Mouse (Mus musculus): Measurements from ENCODE around the gene Rubcnl. TPM values are rescaled to one million over a fixed set of nuclear protein-coding genes. Genes with fewer than 3 reads are reported as not detected.
A peak's percentile ranks its signal among the peaks of the same experiment; 100 is the strongest.

Rubcnl gene
- 0.44 TPM in 1 of 2 replicates, not detected in the other for polyA plus RNA-seq (2012; ENCODE audit: insufficient read depth, insufficient read length, missing spikeins)

- H3K4me3 ChIP-seq (ENCODE audit: insufficient read depth, low read depth, low read length), result peak within 1 kb of the TSS; percentile 62
- H3K4me1 ChIP-seq (ENCODE audit: control insufficient read depth, insufficient read depth, insufficient read length, low read length), result no peaks in the 10 kb centered on the region
- H3K27ac ChIP-seq (replicated peaks; ENCODE audit: low read depth, low read length), result no peak within 1 kb of the TSS
Observed at GRCm38 (mm10) chr14:75015856-75016714, at the start of gene Rubcnl. Gene Rubcnl (plus strand): TSS chr14:75016027.

- Histone ChIP-seq H3K27ac (replicated peaks; ENCODE audit: low read depth, low read length) (0 out of 2 replicates have a peak overlapping the region, but pooled peaks have one; percentile 1), H3K4me3 (ENCODE audit: insufficient read depth, low read depth, low read length) (no peak overlapping the region), H3K4me1 (ENCODE audit: control insufficient read depth, insufficient read depth, insufficient read length, low read length) (peaks cover 23% of the 10 kb centered on the region)
Observed at GRCm38 (mm10) chr14:74972216-74972615, 43.6 kb upstream of the Rubcnl start.

DNA sequence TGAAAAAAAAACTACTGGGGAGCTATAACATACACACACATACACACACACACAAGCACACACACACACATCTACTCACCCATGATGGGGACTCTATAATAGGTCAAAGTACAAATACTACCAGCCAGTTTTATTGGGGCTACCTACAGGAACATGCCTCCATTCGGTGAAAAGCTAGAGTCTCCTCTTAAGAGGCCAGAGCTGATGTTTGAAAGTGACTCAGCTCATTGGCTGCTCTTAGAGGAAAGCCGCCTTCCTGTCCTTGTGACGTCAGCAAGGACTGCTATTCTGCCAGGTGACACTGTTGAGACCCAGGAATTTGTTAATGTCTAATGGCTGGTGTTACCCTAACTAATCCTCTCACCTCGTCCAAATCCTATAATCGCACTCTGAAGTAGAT, 43.1 kb upstream of the Rubcnl start:
- Histone ChIP-seq H3K4me3 (ENCODE audit: insufficient read depth, low read depth, low read length) (no peak overlapping the region), H3K4me1 (ENCODE audit: control insufficient read depth, insufficient read depth, insufficient read length, low read length) (peaks cover 23% of the 10 kb centered on the region), H3K27ac (replicated peaks; ENCODE audit: low read depth, low read length) (no peak overlapping the region)

DNA sequence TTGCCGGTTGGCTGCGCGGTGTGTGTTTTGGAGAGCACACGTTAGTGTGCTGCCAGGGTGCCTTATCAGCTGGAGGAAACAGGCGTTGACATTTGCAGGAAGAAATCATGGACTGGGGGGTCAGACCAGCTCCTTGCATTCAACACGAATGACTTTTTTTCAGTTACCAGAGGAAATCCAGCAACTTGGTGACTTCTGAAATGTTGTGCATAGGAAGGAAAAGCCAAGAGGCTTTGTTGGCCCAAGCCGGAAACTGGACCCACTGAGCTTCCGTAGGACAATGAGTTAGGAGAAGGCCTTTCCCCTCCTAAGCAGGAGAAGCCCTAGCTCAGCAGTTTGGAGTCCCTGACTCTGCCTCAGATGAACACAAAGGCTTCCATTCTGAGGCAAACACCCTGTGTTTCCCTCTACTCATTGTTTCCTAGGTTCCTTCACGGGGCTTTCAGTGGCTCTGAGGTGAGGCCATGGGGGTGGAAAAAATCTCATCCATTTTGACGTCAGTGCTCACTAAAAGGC, 41.6 kb upstream of the Rubcnl start:
- H3K4me3 ChIP-seq (ENCODE audit: insufficient read depth, low read depth, low read length), result no peak overlapping the region
- peak overlapping the region; percentile 83 for H3K27ac ChIP-seq (replicated peaks; ENCODE audit: low read depth, low read length)
- H3K4me1 ChIP-seq (ENCODE audit: control insufficient read depth, insufficient read depth, insufficient read length, low read length), result peaks cover 23% of the 10 kb centered on the region

DNA sequence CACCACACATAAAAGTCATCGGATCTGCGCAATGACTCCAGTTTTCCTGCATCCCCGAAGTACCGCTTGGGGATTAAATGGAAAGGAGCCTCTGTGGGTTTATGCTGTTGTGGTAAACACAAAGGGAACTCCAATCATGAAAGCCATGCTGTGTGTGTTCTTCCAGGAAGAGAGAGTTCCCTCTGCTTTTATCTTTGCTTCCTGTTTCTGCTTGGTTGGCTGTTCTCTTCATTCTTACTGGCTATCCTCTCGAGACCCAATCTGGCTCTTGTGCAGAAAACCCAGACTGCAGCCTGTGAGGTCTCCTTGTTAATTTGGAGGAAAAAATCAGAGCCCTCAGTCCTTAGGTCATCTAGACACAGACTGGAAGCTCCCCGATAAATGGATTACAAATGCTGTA, 38.9 kb upstream of the Rubcnl start:
- no peak overlapping the region for H3K27ac ChIP-seq (replicated peaks; ENCODE audit: low read depth, low read length)
- H3K4me1 ChIP-seq (ENCODE audit: control insufficient read depth, insufficient read depth, insufficient read length, low read length), result peaks cover 23% of the 10 kb centered on the region
- no peak overlapping the region for H3K4me3 ChIP-seq (ENCODE audit: insufficient read depth, low read depth, low read length)

- H3K27ac ChIP-seq (replicated peaks; ENCODE audit: low read depth, low read length), result no peak overlapping the region
- H3K4me1 ChIP-seq (ENCODE audit: control insufficient read depth, insufficient read depth, insufficient read length, low read length), result peaks cover 7% of the 10 kb centered on the region
- H3K4me3 ChIP-seq (ENCODE audit: insufficient read depth, low read depth, low read length), result no peak overlapping the region
Observed at GRCm38 (mm10) chr14:74981016-74981415, 34.8 kb upstream of the Rubcnl start.

DNA sequence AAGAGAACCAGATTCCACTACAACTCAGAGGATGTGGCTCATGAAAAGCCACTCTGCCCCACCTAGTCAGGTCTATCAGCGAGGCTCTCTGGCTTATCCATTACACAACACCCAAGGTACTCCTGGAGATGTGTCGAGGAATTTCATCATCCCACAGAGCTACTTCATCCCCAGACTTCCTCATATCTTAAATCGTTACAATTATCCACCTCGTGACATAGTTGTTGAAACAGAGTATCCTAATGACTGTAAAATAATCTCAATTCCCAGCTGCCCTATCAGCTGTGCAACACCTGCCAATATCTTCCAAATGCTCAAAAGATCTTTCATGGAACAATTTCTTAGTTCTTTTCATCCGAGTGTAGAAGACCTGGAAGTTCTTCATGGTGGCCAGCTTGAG, 32.7 kb upstream of the Rubcnl start:
- Histone ChIP-seq H3K4me1 (ENCODE audit: control insufficient read depth, insufficient read depth, insufficient read length, low read length) (no peaks in the 10 kb centered on the region), H3K27ac (replicated peaks; ENCODE audit: low read depth, low read length) (no peak overlapping the region), H3K4me3 (ENCODE audit: insufficient read depth, low read depth, low read length) (no peak overlapping the region)

DNA sequence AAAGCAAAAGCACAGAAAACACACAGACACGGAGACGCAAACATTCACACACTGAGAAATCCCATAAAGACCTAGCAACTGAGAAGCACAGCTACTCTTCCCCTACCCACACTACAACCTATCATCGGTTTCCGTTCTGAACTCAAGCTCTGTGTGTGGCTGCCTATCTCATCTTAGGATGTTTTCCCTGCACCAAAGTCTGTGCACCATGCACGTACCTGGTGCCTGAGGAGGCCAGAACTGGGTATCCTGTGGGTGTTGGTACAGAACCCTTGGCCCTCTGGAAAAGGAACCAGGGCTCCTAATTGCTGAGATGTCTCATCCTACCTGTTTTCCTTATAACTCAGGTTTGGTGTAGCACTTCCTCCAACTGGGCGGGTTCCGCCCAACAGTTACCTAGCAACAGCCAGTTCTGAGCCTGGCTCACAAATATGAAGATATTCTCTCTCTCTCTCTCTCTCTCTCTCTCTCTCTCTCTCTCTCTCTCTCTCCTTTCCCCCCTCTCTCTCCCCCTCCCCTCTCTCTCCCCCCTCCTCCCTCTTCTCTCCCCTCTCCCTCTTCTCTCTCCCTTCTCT, 30.9 kb upstream of the Rubcnl start:
- H3K4me3 ChIP-seq (ENCODE audit: insufficient read depth, low read depth, low read length), result no peak overlapping the region
- no peaks in the 10 kb centered on the region for H3K4me1 ChIP-seq (ENCODE audit: control insufficient read depth, insufficient read depth, insufficient read length, low read length)
- H3K27ac ChIP-seq (replicated peaks; ENCODE audit: low read depth, low read length), result no peak overlapping the region

DNA sequence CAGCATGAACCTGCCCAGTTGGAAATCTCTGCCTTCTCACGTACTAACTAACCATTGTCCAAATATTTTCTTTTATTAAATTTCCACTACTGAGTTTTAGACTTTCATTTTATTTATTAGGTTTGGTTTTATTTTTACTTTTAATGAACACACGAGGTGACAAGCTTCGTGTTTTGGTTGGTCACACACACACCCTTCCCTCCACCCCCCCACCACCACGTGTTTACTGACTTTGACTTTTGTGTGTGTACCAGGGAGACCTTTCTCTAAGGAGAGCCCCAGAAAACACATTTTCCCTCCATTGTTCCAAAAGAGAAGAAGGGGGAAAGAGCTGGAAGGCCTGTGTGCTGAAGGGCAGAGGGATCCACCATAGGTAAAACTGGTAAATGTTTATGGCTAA, 30.2 kb upstream of the Rubcnl start:
- Histone ChIP-seq H3K27ac (replicated peaks; ENCODE audit: low read depth, low read length) (no peak overlapping the region), H3K4me1 (ENCODE audit: control insufficient read depth, insufficient read depth, insufficient read length, low read length) (no peaks in the 10 kb centered on the region), H3K4me3 (ENCODE audit: insufficient read depth, low read depth, low read length) (no peak overlapping the region)

GRCm38 (mm10) chr14:74986527-74986926, 29.3 kb upstream of the Rubcnl start:
- Histone ChIP-seq H3K27ac (replicated peaks; ENCODE audit: low read depth, low read length) (no peak overlapping the region), H3K4me3 (ENCODE audit: insufficient read depth, low read depth, low read length) (no peak overlapping the region), H3K4me1 (ENCODE audit: control insufficient read depth, insufficient read depth, insufficient read length, low read length) (no peaks in the 10 kb centered on the region)

DNA sequence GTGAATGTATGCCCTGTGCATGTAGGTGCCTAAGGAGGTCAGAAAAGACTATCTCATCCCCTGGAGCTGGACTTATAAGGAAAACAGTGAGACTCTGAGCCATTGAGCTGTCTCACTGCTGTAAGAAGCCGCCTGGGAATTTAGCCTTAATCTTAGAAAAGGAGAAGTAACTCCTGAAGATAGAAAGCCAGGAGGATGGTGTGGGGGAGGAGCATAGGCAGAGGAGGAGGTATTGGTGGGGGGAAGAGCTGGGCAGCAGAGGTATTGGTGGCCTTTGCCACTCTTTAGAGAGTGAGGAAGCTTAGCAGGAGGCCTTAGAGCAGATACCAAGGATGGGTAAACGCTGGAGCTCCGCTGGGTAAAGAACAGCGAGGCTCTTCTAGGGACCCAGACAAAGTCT, 26.5 kb upstream of the Rubcnl start:
- Histone ChIP-seq H3K4me3 (ENCODE audit: insufficient read depth, low read depth, low read length) (no peak overlapping the region), H3K4me1 (ENCODE audit: control insufficient read depth, insufficient read depth, insufficient read length, low read length) (no peaks in the 10 kb centered on the region), H3K27ac (replicated peaks; ENCODE audit: low read depth, low read length) (no peak overlapping the region)

DNA sequence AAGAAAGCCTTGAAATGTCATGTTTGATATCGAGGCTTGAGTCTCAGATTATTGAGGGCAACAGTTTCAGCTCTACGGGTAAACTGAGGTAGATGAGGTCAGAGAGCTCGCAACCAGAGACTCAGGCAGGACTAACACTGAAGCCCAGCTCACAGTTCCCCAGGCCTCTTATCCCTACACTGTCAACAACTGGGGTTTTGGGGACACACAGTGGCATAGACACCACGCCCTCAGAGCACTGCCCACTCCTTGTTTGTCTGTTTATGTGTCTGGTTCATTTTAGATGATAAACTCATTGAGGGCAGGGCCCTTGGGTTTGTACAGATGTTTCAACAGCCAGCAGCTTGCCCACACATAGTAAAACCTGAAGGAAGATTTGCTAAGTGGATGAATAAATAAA, 25.9 kb upstream of the Rubcnl start:
- no peak overlapping the region for H3K27ac ChIP-seq (replicated peaks; ENCODE audit: low read depth, low read length)
- H3K4me3 ChIP-seq (ENCODE audit: insufficient read depth, low read depth, low read length), result no peak overlapping the region

GRCm38 (mm10) chr14:74990504-74990903, 25.3 kb upstream of the Rubcnl start:
- Histone ChIP-seq H3K27ac (replicated peaks; ENCODE audit: low read depth, low read length) (no peak overlapping the region), H3K4me3 (ENCODE audit: insufficient read depth, low read depth, low read length) (no peak overlapping the region)

More for the DNA sequence above, 25.9 kb upstream of the Rubcnl start:
- no peaks in the 10 kb centered on the region for H3K4me1 ChIP-seq (ENCODE audit: control insufficient read depth, insufficient read depth, insufficient read length, low read length)

DNA sequence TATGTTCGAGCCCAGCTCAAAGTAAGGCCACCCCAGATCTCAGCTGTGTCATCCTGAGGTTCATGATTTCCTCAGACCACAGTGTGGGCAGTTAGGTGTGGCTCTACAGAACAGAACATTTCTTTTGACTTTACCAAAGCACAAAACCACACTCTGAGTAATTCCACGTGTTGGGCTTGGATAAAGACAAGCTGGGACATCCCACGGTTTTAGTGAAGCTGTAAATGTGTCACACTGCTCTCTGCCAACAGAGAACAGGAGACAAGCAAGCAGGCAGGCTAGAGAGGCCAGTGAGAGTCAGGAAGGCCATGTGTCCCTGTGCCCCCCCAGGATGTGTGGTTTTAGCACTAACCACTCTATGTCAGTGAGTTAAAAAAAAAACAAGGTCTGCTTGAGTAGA, 19.3 kb upstream of the Rubcnl start:
- Histone ChIP-seq H3K27ac (replicated peaks; ENCODE audit: low read depth, low read length) (no peak overlapping the region), H3K4me1 (ENCODE audit: control insufficient read depth, insufficient read depth, insufficient read length, low read length) (no peaks in the 10 kb centered on the region)

More at GRCm38 (mm10) chr14:74990504-74990903, 25.3 kb upstream of the Rubcnl start:
- no peaks in the 10 kb centered on the region for H3K4me1 ChIP-seq (ENCODE audit: control insufficient read depth, insufficient read depth, insufficient read length, low read length)

DNA sequence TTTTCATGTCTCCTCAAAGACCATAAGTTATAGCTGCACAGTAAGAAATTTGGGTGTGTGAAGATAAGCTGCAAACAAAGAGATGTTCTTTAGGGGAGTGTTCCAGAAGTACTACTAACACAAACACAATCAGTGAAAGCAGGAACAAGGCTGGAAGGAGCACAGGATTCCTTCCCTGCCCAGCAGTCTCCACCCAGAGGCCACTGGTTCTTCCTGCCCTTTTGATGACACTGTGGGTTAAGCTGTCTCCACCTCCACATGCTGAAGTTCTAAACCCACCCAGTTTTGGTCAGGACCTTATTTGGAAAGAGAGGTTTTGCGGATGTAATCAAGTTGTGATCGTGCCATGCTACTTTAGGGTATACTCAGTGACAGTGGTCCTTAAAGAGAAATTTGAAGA, 18.8 kb upstream of the Rubcnl start:
- Histone ChIP-seq H3K4me3 (ENCODE audit: insufficient read depth, low read depth, low read length) (no peak overlapping the region), H3K4me1 (ENCODE audit: control insufficient read depth, insufficient read depth, insufficient read length, low read length) (no peaks in the 10 kb centered on the region), H3K27ac (replicated peaks; ENCODE audit: low read depth, low read length) (no peak overlapping the region)

More for the DNA sequence above, 19.3 kb upstream of the Rubcnl start:
- no peak overlapping the region for H3K4me3 ChIP-seq (ENCODE audit: insufficient read depth, low read depth, low read length)

Data from brown adipose tissue, adult 24 weeks (tissue).